Mouse (Mus musculus) bone marrow, adult 2 months (tissue): ENCODE measurements around the gene Gpbar1. TPM values are rescaled to one million over a fixed set of nuclear protein-coding genes. Genes with fewer than 3 reads are reported as not detected.

Source experiments
- H3K27ac ChIP-seq: fragments of 200-500 bp; 2 replicates; pipeline ENCODE4 v1.5.1; 2012; ENCODE audit warnings: low read depth, mild to moderate bottlenecking, control low read depth, inconsistent platforms, low read length; ENCODE audit not compliant: control insufficient read depth, poor library complexity, insufficient read depth
- H3K4me1 ChIP-seq: fragments of 200-500 bp; 2 replicates; pipeline ENCODE4 v1.6.1; 2011; ENCODE audit warnings: low read length; ENCODE audit not compliant: control insufficient read depth, insufficient read depth
- H3K4me3 ChIP-seq: fragments of 200-500 bp; replicated peaks from 2 replicates; pipeline ENCODE3; 2011; ENCODE audit warnings: mild to moderate bottlenecking, low read depth, low read length, control low read depth; ENCODE audit not compliant: control insufficient read depth
- CTCF ChIP-seq: fragments of 200-500 bp; IDR thresholded peaks from 2 replicates; pipeline ENCODE4 v1.5.1; 2011; ENCODE audit warnings: low read length, control low read depth; ENCODE audit not compliant: control insufficient read depth, insufficient read depth
- POLR2A ChIP-seq: fragments of 200-500 bp; IDR thresholded peaks from 2 replicates; pipeline ENCODE4 v1.6.1; 2011; ENCODE audit warnings: low read depth, mild to moderate bottlenecking, control low read depth, low read length, borderline replicate concordance; ENCODE audit not compliant: control insufficient read depth
- WGBS: fragments of 180-500 bp; shearing (Covaris S2); methylation state at CpG from one replicate; pipeline ENCODE4 v1.1.7; 2018; 5-methylcytosine and 5-hydroxymethylcytosine counted together
- polyA plus RNA-seq: library from polyadenylated mRNA; stranded (reverse); fragments of >200 nt; gene quantifications from 2 replicates; pipeline ENCODE4 v1.2.4, GENCODE M21; 2011; ENCODE audit warnings: low replicate concordance; ENCODE audit not compliant: missing spikeins, insufficient read depth, insufficient read length

Gene Gpbar1
- polyA plus RNA-seq, 1 experiment: not detected

DNA sequence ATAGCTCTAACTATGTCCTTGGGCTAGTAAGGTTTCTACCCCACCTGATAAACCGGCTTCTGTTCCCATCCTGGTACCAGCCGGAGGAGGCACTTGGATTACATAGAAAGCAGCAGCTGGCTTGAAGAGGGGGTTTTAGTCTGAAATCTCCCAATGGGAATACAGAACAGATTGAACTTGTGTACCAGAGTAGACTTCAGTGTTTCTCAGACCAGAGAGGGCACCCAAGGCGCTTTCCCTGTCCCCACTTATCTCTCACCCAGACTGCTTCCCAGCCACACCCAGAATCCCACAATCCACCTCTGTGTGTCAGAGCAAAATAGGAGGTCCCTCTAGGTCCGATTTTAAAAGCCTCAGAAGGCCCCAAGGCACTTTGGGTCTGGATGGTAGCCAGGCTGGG lies 10.0 kb downstream of the Gpbar1 start:
- Histone ChIP-seq H3K4me1 (0 out of 2 replicates have a peak, but pooled peaks cover 1% of the 10 kb centered on the region), H3K4me3 (no peak overlapping the region), H3K27ac (no peak overlapping the region)
- WGBS: 80% methylated on average over 4 of the region's 4 CpGs
- TF ChIP-seq CTCF: no peak
- no peak for TF ChIP-seq POLR2A

DNA sequence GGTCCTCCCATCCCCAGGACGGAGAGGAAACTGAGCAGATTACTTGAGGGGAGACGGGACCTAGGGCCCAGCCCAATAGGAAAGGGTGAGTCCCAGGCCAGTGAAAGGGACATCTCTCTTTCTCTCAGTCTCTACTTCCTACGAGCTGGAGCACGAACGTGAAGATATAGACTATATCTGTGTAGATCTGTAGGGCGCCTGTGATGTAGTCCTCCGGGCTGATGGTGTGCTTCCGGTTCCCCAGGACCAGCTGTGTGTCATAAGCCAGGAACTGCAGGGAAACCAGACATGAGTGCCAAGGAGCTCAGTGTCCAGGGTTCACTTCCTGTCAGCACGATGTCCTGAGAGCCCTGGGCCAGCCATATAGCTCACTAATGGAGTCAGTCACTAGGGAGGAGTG lies 10.9 kb downstream of the Gpbar1 start:
- TF ChIP-seq POLR2A: no peak
- TF ChIP-seq CTCF: no peak
- Histone ChIP-seq H3K27ac (no peak overlapping the region), H3K4me3 (no peak overlapping the region), H3K4me1 (0 out of 2 replicates have a peak, but pooled peaks cover 1% of the 10 kb centered on the region)
- WGBS: 86% methylated on average over 9 of the region's 9 CpGs

DNA sequence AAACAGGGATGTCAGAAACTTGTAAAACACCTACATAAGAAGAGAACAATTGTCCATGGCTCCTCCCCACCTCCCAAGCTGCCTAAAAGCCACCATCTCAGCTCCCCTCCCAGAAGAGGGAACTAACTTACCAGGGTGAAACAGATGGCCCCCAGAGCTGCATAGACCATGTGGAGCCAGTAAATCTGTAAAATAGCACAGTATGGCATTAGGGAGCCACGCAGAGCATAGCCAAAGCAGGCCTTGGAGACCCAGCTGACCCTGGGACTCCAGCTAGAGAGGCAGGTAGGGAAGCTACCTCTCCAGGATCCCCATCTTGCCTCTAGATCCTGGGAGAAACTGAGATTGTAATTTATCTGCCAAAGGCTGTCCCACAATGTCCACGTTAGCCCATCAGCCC lies 11.4 kb downstream of the Gpbar1 start:
- Histone ChIP-seq H3K4me3 (no peak overlapping the region), H3K4me1 (0 out of 2 replicates have a peak, but pooled peaks cover 1% of the 10 kb centered on the region), H3K27ac (no peak overlapping the region)
- no peak for TF ChIP-seq CTCF
- TF ChIP-seq POLR2A: no peak
- 75% methylated on average over 2 of the region's 2 CpGs for WGBS

DNA sequence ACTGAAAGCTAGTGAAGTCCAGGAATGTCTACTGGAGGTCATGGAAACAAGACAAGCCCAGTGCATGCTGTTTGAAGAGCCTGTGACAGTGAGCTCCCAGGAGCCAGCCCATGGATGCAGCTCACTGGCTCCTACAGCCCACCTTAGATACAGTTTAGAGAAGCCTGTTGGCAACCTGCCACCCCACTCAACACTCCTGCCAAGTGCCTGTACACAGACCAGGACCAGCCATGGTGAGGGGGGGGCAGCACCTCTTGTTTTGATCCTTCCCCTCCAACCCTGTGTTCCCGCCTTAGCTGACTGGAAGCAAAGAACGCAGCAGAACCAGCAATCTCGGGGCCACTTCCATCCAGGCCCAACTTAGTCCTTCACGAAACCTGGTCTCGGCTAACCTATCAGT lies 11.8 kb downstream of the Gpbar1 start:
- 89% methylated on average over 5 of the region's 5 CpGs for WGBS

DNA sequence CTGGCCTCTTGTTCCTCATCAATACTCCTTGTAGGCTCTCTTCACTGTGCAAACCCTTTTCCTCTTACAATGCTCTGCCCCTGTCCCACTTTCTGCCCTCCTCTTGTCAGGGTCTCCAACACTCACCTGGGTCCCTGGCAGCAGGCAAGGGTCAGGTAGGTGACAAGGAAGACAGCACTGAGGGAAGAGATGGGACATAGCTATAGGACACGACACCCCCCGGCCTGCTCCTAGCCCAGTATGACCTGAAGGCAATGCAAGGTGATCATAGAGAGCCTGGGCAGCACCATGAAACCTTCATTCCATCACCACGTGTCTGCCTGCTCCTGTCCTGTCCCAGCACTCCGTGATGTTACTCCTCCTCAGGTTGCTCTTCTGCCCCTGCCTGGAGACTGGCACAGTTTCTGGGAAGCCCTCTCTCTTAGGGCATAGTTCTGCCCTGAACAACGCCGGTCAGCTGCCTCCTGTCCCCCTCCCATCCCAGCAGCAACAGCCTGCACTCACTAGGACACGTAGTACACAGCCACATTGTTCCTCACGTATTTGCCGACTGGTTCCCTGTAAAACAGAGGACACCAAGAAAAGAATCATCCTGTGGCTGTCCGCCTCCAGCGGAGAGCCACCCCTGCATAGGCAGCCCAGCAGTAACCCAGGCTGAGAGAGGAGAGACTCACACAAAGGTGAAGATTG lies 14.1 kb downstream of the Gpbar1 start:
- no peak overlapping the region for H3K4me3 ChIP-seq
- peaks cover 2% of the 10 kb centered on the region; the same call in 1 of the 2 replicates for H3K4me1 ChIP-seq
- no peak overlapping the region for H3K27ac ChIP-seq
- TF ChIP-seq CTCF (no peak), POLR2A (no peak)
- 86% methylated on average over 11 of the region's 11 CpGs for WGBS

More for the DNA sequence above, 11.8 kb downstream of the Gpbar1 start:
- no peak overlapping the region for H3K4me3 ChIP-seq
- no peak overlapping the region for H3K27ac ChIP-seq
- TF ChIP-seq CTCF (no peak), POLR2A (no peak)
- H3K4me1 ChIP-seq: peaks cover 4% of the 10 kb centered on the region; the same call in 1 of the 2 replicates

DNA sequence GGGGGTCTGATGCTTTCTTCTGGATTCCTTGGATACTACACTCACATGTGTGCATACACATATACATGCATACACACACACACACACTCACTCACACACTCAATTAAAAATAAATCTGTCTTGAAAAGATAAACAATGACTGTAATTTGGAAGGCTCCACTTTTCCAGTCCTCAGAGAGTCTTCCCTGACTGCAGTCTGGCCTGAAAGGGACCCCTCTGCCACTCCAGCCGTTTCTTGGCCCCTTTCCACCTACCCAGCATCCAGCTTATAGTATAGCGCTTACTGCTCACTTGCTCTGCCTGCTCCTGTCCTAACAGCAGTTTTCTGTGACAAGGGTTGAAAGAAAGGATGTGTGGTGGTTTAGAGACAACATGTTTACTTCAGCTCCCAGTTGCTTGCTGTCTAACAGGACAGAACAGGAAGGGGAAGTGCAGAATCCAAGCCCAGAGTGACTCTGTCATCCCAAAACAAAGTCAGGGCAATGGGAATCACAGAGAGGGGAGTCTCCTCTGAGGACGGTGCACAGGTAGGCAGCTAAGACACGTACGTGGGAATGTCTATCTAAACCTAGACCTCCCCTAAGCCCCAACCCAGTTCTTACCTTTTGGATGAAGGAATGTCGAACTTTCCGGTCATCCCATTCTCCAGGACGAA lies 15.1 kb downstream of the Gpbar1 start:
- TF ChIP-seq CTCF (no peak), POLR2A (no peak)
- WGBS: 87% methylated on average over 8 of the region's 8 CpGs
- H3K27ac ChIP-seq: no peak overlapping the region
- no peak overlapping the region for H3K4me3 ChIP-seq
- peaks cover 2% of the 10 kb centered on the region; the same call in 1 of the 2 replicates for H3K4me1 ChIP-seq

DNA sequence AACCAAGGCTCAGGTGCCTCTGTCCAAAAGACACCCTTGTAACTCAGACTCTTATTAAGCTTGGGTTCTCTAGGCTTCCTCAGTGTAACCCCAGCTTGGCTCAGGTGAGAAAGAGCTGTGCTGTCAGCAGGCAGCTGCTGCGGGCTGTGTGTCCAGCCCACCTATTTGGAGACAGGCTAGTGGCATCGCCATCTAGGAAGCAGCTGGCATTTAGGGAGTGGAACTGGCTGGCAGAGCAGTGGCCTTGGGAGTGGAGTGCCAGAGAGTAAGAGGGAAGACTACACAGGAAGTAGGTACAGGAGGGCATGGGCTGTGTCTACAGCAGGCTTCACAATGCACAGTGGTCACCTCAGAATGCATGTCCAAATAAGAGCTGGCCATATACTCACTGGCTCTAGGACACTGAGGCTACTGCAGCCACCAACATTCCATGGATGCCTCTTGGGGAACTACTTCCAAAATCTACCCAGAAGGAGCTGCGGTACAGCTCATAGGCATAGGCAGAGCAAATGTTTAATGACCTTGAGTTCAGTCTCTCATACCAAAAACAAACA lies 15.8 kb downstream of the Gpbar1 start:
- Histone ChIP-seq H3K4me1 (peaks cover 2% of the 10 kb centered on the region; the same call in 1 of the 2 replicates), H3K4me3 (no peak overlapping the region), H3K27ac (no peak overlapping the region; the same call in 1 of the 2 replicates)
- 95% methylated on average over 3 of the region's 3 CpGs for WGBS
- no peak for TF ChIP-seq CTCF
- no peak for TF ChIP-seq POLR2A
